Mouse (Mus musculus): Measurements from ENCODE around the gene Rala.
"Not testable (repeated sequence)": the region's sequence is repeated elsewhere in the genome, so short reads cannot be mapped to it uniquely, and the experiment has no call there.

Gene Rala

GRCm38 (mm10) chr13:17944078-17944917 is at the start of gene Rala:
Rala (minus strand) TSS chr13:17944239.
- DNase-seq (ENCODE audit: low read depth, low spot score), result peak; percentile 69

- DNase-seq (ENCODE audit: low read depth, low spot score), result no peak
Observed at GRCm38 (mm10) chr13:17993515-17993847, 49.4 kb upstream of the Rala start.

GRCm38 (mm10) chr13:17992697-17993514 is 48.9 kb upstream of the Rala start, which contains the start of gene Yae1d1:
Yae1d1 (minus strand) TSS chr13:17993349.
- peak; percentile 71 for DNase-seq (ENCODE audit: low read depth, low spot score)

- DNase-seq (ENCODE audit: low read depth, low spot score), result no peak
Observed at GRCm38 (mm10) chr13:17992009-17992408, 48.0 kb upstream of the Rala start.

GRCm38 (mm10) chr13:17983194-17983593 is 39.2 kb upstream of the Rala start:
- DNase-seq (ENCODE audit: low read depth, low spot score), result peak; percentile 22

- no peak for DNase-seq (ENCODE audit: low read depth, low spot score)
Observed at GRCm38 (mm10) chr13:17982634-17983033, 38.6 kb upstream of the Rala start.

- DNase-seq (ENCODE audit: low read depth, low spot score), result no peak
Observed at GRCm38 (mm10) chr13:17976854-17977739, 33.1 kb upstream of the Rala start.

- peak; percentile 45 for DNase-seq (ENCODE audit: low read depth, low spot score)
Observed at GRCm38 (mm10) chr13:17975891-17976290, 31.9 kb upstream of the Rala start.

GRCm38 (mm10) chr13:17975457-17975856 is 31.4 kb upstream of the Rala start:
- DNase-seq (ENCODE audit: low read depth, low spot score), result no peak

- DNase-seq (ENCODE audit: low read depth, low spot score), result no peak
Observed at GRCm38 (mm10) chr13:17974734-17975133, 30.7 kb upstream of the Rala start.

GRCm38 (mm10) chr13:17960613-17961012 is 16.6 kb upstream of the Rala start:
- DNase-seq (ENCODE audit: low read depth, low spot score), result no peak

- no peak for DNase-seq (ENCODE audit: low read depth, low spot score)
Observed at GRCm38 (mm10) chr13:17954282-17954681, 10.2 kb upstream of the Rala start.

GRCm38 (mm10) chr13:17950581-17950980 is 6.5 kb upstream of the Rala start:
- DNase-seq (ENCODE audit: low read depth, low spot score), result not testable (repeated sequence)

- DNase-seq (ENCODE audit: low read depth, low spot score), result no peak
Observed at GRCm38 (mm10) chr13:17949555-17949954, 5.5 kb upstream of the Rala start.

GRCm38 (mm10) chr13:17943306-17944077 is 547 bp downstream of the Rala start:
- no peak for DNase-seq (ENCODE audit: low read depth, low spot score)

GRCm38 (mm10) chr13:17942338-17942737 is 1.7 kb downstream of the Rala start:
- no peak for DNase-seq (ENCODE audit: low read depth, low spot score)

GRCm38 (mm10) chr13:17907309-17907708 is 36.7 kb downstream of the Rala start:
- no peak for DNase-seq (ENCODE audit: low read depth, low spot score)

GRCm38 (mm10) chr13:17901474-17901873 is 42.6 kb downstream of the Rala start:
- DNase-seq (ENCODE audit: low read depth, low spot score), result no peak

GRCm38 (mm10) chr13:17900641-17901040 is 43.4 kb downstream of the Rala start:
- no peak for DNase-seq (ENCODE audit: low read depth, low spot score)

- no peak for DNase-seq (ENCODE audit: low read depth, low spot score)
Observed at GRCm38 (mm10) chr13:17897040-17897439, 47.0 kb downstream of the Rala start.

GRCm38 (mm10) chr13:17891545-17891944 is 52.5 kb downstream of the Rala start:
- no peak for DNase-seq (ENCODE audit: low read depth, low spot score)

All from skeletal muscle tissue, adult 2 months (tissue).